Mouse (Mus musculus) spleen, adult 2 months (tissue): Measurements from ENCODE around the gene Agpat4.

Experiments used
- CTCF ChIP-seq: fragments of 200-500 bp; IDR thresholded peaks from 2 replicates; pipeline ENCODE4 v1.5.1; 2011; ENCODE audit warnings: mild to moderate bottlenecking, inconsistent platforms; ENCODE audit not compliant: insufficient read depth, insufficient read length, insufficient replicate concordance; ENCODE audit errors: extremely low read depth
- POLR2A ChIP-seq: fragments of 200-500 bp; IDR thresholded peaks from 2 replicates; pipeline ENCODE4 v1.6.1; 2011; ENCODE audit warnings: low read depth, low read length, inconsistent platforms

- TF ChIP-seq POLR2A (no peak), CTCF (no peak)
These were observed 14.7 kb upstream of the Agpat4 start for GRCm38 (mm10) chr17:12103781-12104180.
